Mouse (Mus musculus) lung, adult 2 months (tissue): ENCODE measurements around the gene Ciao2a.

ENCODE experiments used
- CTCF ChIP-seq: fragments of 200-500 bp; IDR thresholded peaks from 2 replicates; pipeline ENCODE4 v1.5.1; 2011; ENCODE audit warnings: mild to moderate bottlenecking, low read length, control low read depth; ENCODE audit not compliant: insufficient read depth
- POLR2A ChIP-seq: fragments of 200-500 bp; IDR thresholded peaks from 2 replicates; pipeline ENCODE4 v1.6.1; 2011; ENCODE audit warnings: low read depth, mild to moderate bottlenecking, control low read depth, low read length, borderline replicate concordance; ENCODE audit errors: extremely low read depth

GRCm38 (mm10) chr9:66110126-66110525 is 16.3 kb upstream of the Ciao2a start:
- TF ChIP-seq POLR2A (no peak), CTCF (no peak)
